Mouse (Mus musculus): Measurements from ENCODE around the gene Gorab. TPM values are rescaled to one million over a fixed set of nuclear protein-coding genes. Genes with fewer than 3 reads are reported as not detected.

Gene Gorab
- total RNA-seq, 1 experiment from 2014 or later = 10.7 TPM

GRCm38 (mm10) chr1:163358165-163358564 lies 45.3 kb downstream of the Gorab start:
- ATAC-seq (replicated peaks; ENCODE audit: low read depth, poor library complexity, severe bottlenecking) = no peak

DNA sequence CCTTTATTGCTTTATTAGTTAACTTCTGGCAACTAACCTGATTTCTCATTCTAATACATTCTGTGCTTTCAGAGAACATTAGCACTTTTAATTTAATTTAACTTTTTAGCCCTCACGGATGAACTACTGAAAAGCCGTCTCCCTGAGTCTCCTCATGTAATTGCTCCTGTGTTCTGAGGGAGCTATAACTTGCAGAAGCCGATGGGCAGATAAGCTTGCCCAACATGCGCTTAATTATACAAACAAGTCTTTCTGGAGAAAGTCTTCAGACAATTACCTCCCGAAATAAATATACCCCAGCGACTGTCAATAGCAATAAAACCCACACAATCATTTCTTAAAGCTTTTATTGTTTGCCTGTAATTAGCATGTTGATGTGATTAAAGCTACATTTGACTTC lies 45.7 kb downstream of the Gorab start:
- no peak for ATAC-seq (replicated peaks; ENCODE audit: low read depth, poor library complexity, severe bottlenecking)

DNA sequence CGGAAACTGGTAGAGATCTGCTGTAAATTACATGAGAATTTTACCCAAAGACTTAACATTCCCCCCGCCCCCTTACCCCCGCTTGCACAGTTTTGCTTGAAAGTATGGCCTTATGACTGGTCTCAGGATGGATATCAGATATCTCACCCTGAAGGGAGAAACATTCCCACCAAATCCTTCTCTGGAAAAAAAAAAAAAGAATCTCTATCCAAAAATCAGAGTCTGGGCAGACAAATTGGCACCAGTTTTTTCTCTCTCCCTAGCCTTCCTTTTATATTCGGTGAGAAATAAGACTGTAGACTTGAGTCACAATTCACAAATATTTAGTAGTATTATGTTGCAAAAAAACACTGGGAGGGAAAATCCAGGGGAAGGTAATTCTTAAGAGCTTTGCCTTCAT lies 47.3 kb downstream of the Gorab start:
- ATAC-seq (replicated peaks; ENCODE audit: low read depth, poor library complexity, severe bottlenecking) = no peak

- no peak for ATAC-seq (replicated peaks; ENCODE audit: low read depth, poor library complexity, severe bottlenecking)
These were observed 47.8 kb downstream of the Gorab start for GRCm38 (mm10) chr1:163355626-163356156.

DNA sequence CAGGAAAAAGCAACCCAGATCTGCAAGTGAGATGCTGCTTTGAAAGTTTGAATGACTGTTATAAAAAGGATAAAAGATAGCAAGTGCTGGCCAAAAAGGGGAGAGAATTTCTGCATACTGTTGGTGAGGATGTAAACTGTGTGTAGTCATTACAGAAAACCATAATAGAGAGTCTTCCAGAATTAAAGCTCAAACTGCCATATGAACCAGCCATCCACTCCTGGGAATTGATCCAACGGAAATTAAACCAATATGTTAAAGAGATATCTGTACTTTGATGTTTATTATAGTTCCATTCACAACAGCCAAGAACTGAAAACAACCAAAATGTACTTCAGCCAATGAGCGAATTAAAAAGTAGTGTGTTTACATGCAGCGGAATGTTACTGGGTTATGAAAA lies 52.5 kb downstream of the Gorab start:
- no peak for ATAC-seq (replicated peaks; ENCODE audit: low read depth, poor library complexity, severe bottlenecking)

DNA sequence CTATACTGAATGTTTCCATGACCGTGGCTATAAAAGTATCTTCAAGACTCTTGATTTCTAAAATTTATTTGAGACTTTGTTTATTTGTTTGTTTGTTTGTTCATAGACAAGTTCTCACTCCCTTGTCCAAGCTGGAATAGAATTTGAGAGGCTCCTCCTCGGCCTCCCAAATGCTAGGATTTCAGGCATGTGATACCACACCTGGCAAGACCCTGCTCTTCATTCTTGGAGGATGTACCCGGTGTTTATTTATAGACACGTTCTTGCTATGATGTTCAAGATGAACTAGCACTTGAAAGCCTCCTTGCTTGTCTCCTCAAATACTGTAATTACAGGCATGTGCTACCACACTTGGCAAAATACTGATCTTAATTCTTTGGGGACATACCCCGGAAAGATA lies 57.9 kb downstream of the Gorab start:
- ATAC-seq (replicated peaks; ENCODE audit: low read depth, poor library complexity, severe bottlenecking) = no peak

- ATAC-seq (replicated peaks; ENCODE audit: low read depth, poor library complexity, severe bottlenecking) = peak; percentile 83
These were observed 58.5 kb downstream of the Gorab start for GRCm38 (mm10) chr1:163344931-163345330.

- no peak for ATAC-seq (replicated peaks; ENCODE audit: low read depth, poor library complexity, severe bottlenecking)
These were observed 64.3 kb downstream of the Gorab start for GRCm38 (mm10) chr1:163339219-163339561.

- ATAC-seq (replicated peaks; ENCODE audit: low read depth, poor library complexity, severe bottlenecking) = no peak
These were observed 64.8 kb downstream of the Gorab start for GRCm38 (mm10) chr1:163338525-163339218.

GRCm38 (mm10) chr1:163337821-163338220 lies 65.6 kb downstream of the Gorab start:
- peak; percentile 80 for ATAC-seq (replicated peaks; ENCODE audit: low read depth, poor library complexity, severe bottlenecking)

Other genes with a start within 250 kb of the Gorab start
- gene Prrx1, start 90.0 kb downstream of the Gorab start, total RNA-seq (2017) = not detected in 2 replicates